In the genomic region with DNA sequence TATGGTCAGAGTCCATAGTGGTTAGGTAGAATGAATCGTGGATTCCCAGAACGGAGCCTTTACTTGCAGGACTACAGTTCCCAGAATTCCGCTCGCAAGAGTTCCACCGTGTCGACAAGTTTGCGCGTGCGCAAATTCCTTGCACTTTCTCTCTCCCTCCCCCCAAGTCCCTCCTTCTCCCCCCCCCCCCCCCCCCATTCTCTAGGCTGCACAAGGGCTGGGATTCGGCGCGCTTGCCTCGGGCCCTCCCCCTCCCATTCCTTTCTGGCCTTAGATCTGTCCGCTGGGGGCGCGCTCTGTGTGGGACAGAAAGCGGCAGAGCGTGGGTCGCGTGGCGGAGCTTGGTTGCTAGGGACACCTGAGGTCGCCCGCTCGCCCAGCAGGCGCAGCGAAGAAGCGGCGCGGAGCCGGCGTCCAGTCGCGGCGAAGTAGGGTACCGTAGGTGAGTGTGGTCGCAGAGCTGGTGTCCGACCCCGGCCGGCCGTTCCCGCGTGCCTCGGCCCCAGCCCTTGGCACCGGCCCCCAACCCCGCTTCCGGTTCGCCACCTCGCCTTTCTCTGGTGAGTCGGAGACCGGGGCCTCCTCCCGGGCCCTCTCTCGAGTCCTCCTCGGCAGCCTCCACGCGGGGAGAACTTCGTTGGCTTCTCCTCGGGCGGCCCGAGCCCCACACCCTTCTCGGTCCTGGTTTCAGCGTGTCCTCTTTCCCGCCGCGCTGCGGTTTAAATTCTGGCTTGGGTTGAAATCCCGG, we compare ENCODE assay signal across 8 mouse cellular contexts. TPM values are rescaled to one million over a fixed set of nuclear protein-coding genes. Genes with fewer than 3 reads are reported as not detected.
A peak's percentile ranks its signal among the peaks of the same experiment; 100 is the strongest.
DNase-seq lines count a peak whose midpoint lies in the region; ATAC-seq lines count a peak whose summit lies in the region.

A gene (plus strand): TSS at position 298 of the 748 bp plus-strand sequence.

- ATAC-seq in hindbrain, embryonic 14.5 days (ENCODE audit: low FRiP score), result peak; percentile 99

- H3K9me3 ChIP-seq in hindbrain, embryonic 14.5 days (ENCODE audit: control insufficient read depth, low read length), result no peaks in the 10 kb centered on the region

- peak within 1 kb of the TSS; percentile 80 for H3K4me2 ChIP-seq in hindbrain, embryonic 14.5 days (replicated peaks)

- H3K27ac ChIP-seq in hindbrain, embryonic 14.5 days, result peak within 1 kb of the TSS; percentile 71

- H3K36me3 ChIP-seq in hindbrain, embryonic 14.5 days (replicated peaks; ENCODE audit: control insufficient read depth, insufficient read depth), result no peaks in the 10 kb centered on the region

- H3K27me3 ChIP-seq in hindbrain, embryonic 14.5 days (ENCODE audit: control insufficient read depth, insufficient read depth, low read length), result no peaks in the 10 kb centered on the region

- peak within 1 kb of the TSS; percentile 85 for H3K4me3 ChIP-seq in hindbrain, embryonic 14.5 days (replicated peaks; ENCODE audit: low read length)

- peak within 1 kb of the TSS; percentile 78 for H3K9ac ChIP-seq in hindbrain, embryonic 14.5 days

- peaks cover 16% of the 10 kb centered on the region for H3K4me1 ChIP-seq in hindbrain, embryonic 14.5 days (replicated peaks; ENCODE audit: control insufficient read depth, insufficient read depth, low read length)

- WGBS in hindbrain, embryonic 14.5 days, result under 1% methylated on average over 48 of the region's 66 CpGs

- peak; percentile 95 for DNase-seq in R1 (ENCODE audit: low read depth, low spot score)
- DNase-seq in cerebellum, postnatal 25 days, result peak; percentile 95 to 98
- peak; percentile 77 to 88 for DNase-seq in frontal cortex, postnatal 25 days (ENCODE audit: low spot score in 2 of 2)
- peak; percentile 96 for DNase-seq in hindbrain, embryonic 14.5 days (ENCODE audit: low spot score)
- peak; percentile 87 to 89 for DNase-seq in layer of hippocampus, postnatal 36 days
- DNase-seq in lung, postnatal 36 days, result peak; percentile 98
- peak; percentile 98 for DNase-seq in retina, postnatal 1 day
- peak; percentile 85 to 92 for DNase-seq in urinary bladder, adult 18-20 months (ENCODE audit: low spot score in 2 of 2)

RNA-seq across cellular contexts. Expression of the gene that starts here (rescaled TPM):
- 12.1 and 14.7 TPM in 2 replicates for polyA plus RNA-seq in hindbrain, embryonic 14.5 days (2014; fragmentation: Nextera tagmentation; extraction: Ambion mirVana)
- 10 to 100 TPM; 27.1 to 29.0 TPM for total RNA-seq in layer of hippocampus, postnatal 36 days (2021)

Comparison
In these comparisons a context has a peak if more than half of its experiments do, and no peak if none do; other contexts are left out.
1. Peak in every context shown above with its lines: DNase-seq, ATAC-seq, H3K4me3 ChIP-seq and H3K27ac ChIP-seq.